Mouse (Mus musculus) hindbrain, embryonic 15.5 days (tissue): Measurements from ENCODE around the gene Nap1l5. TPM values are rescaled to one million over a fixed set of nuclear protein-coding genes. Genes with fewer than 3 reads are reported as not detected.
A peak's percentile ranks its signal among the peaks of the same experiment; 100 is the strongest.
"Not testable (repeated sequence)": the region's sequence is repeated elsewhere in the genome, so short reads cannot be mapped to it uniquely, and the experiment has no call there.

Experiments used
- ATAC-seq: fragments of 200-750 bp; cut with Nextera tagmentation; 2 replicates; pipeline ENCODE4 v1.8.0; 2017; ENCODE audit warnings: low read depth, moderate number of reproducible peaks, moderate TSS enrichment; ENCODE audit not compliant: low FRiP score
- H3K27ac ChIP-seq: fragments of 300-500 bp; sonication (generic); replicated peaks from 2 replicates; pipeline ENCODE4 v1.5.1; 2015; ENCODE audit warnings: mild to moderate bottlenecking, inconsistent platforms
- H3K27me3 ChIP-seq: fragments of 300-500 bp; sonication (generic); 2 replicates; pipeline ENCODE4 v1.6.1; 2015; ENCODE audit warnings: control low read depth, inconsistent platforms
- H3K36me3 ChIP-seq: fragments of 300-500 bp; sonication (generic); 2 replicates; pipeline ENCODE4 v1.6.1; 2015; ENCODE audit warnings: control low read depth, inconsistent platforms
- H3K4me1 ChIP-seq: fragments of 300-500 bp; sonication (generic); replicated peaks from 2 replicates; pipeline ENCODE4 v1.6.1; 2015; ENCODE audit warnings: control low read depth, inconsistent platforms
- H3K4me2 ChIP-seq: fragments of 300-500 bp; sonication (generic); 2 replicates; pipeline ENCODE4 v1.6.1; 2015; ENCODE audit warnings: moderate library complexity, mild to moderate bottlenecking, inconsistent platforms
- H3K4me3 ChIP-seq: fragments of 300-500 bp; sonication (generic); 2 replicates; pipeline ENCODE4 v1.5.1; 2015; ENCODE audit warnings: mild to moderate bottlenecking, inconsistent platforms
- H3K9ac ChIP-seq: fragments of 300-500 bp; sonication (generic); 2 replicates; pipeline ENCODE4 v1.6.1; 2015; ENCODE audit warnings: inconsistent platforms
- H3K9me3 ChIP-seq: fragments of 300-500 bp; sonication (generic); 2 replicates; pipeline ENCODE4 v1.6.1; 2016; ENCODE audit warnings: control low read depth, inconsistent platforms
- WGBS: fragments of 180-500 bp; shearing (Covaris S2); methylation state at CpG from one replicate; pipeline ENCODE4 v1.1.7; 2015; 5-methylcytosine and 5-hydroxymethylcytosine counted together
- polyA plus RNA-seq: library from polyadenylated mRNA; unstranded; fragments of >200 nt; fragmentation: Nextera tagmentation; extraction: Ambion mirVana; gene quantifications from 2 replicates; pipeline ENCODE4 v1.2.1, GENCODE M21; 2015

The Nap1l5 gene
- polyA plus RNA-seq, 1 experiment from 2014 or later = 343 TPM

GRCm38 (mm10) chr6:58903171-58903570 lies 3.7 kb downstream of the Nap1l5 start:
- Histone ChIP-seq H3K36me3 (peaks cover 13% of the 10 kb centered on the region), H3K9ac (no peak overlapping the region), H3K4me1 (peaks cover 8% of the 10 kb centered on the region; the same call in 1 of the 2 replicates), H3K27ac (peak overlapping the region; percentile 68), H3K4me3 (0 out of 2 replicates have a peak overlapping the region, but pooled peaks have one; percentile 5), H3K4me2 (peak overlapping the region; percentile 43), H3K27me3 (no peaks in the 10 kb centered on the region), H3K9me3 (peaks cover 2% of the 10 kb centered on the region; the same call in 1 of the 2 replicates)
- WGBS = 11% methylated on average over 8 of the region's 8 CpGs
- ATAC-seq = peak; percentile 89

- ATAC-seq = no peak
- Histone ChIP-seq H3K9me3 (no peaks in the 10 kb centered on the region), H3K4me2 (no peak overlapping the region), H3K4me3 (no peak overlapping the region), H3K27ac (no peak overlapping the region), H3K9ac (no peak overlapping the region), H3K36me3 (peaks cover 11% of the 10 kb centered on the region), H3K27me3 (no peaks in the 10 kb centered on the region), H3K4me1 (peaks cover 8% of the 10 kb centered on the region; the same call in 1 of the 2 replicates)
- WGBS = 94% methylated on average over 7 of the region's 7 CpGs
Measured at GRCm38 (mm10) chr6:58900536-58900935, 6.3 kb downstream of the Nap1l5 start.

GRCm38 (mm10) chr6:58899076-58899475 lies 7.8 kb downstream of the Nap1l5 start:
- H3K4me2 ChIP-seq = no peak overlapping the region
- H3K36me3 ChIP-seq = peaks cover 19% of the 10 kb centered on the region
- H3K9me3 ChIP-seq = no peaks in the 10 kb centered on the region
- no peak overlapping the region for H3K9ac ChIP-seq
- no peak overlapping the region for H3K4me3 ChIP-seq
- H3K4me1 ChIP-seq = peaks cover 6% of the 10 kb centered on the region; the same call in 1 of the 2 replicates
- no peaks in the 10 kb centered on the region for H3K27me3 ChIP-seq
- no peak for ATAC-seq
- no peak overlapping the region for H3K27ac ChIP-seq
- 96% methylated on average over 3 of the region's 3 CpGs for WGBS

GRCm38 (mm10) chr6:58896648-58897047 lies 10.2 kb downstream of the Nap1l5 start:
- Histone ChIP-seq H3K36me3 (peaks cover 30% of the 10 kb centered on the region), H3K27ac (no peak overlapping the region), H3K9me3 (no peaks in the 10 kb centered on the region), H3K9ac (no peak overlapping the region), H3K4me1 (no peaks in the 10 kb centered on the region), H3K4me3 (no peak overlapping the region), H3K27me3 (no peaks in the 10 kb centered on the region), H3K4me2 (no peak overlapping the region)
- no peak for ATAC-seq
- 83% methylated on average over 3 of the region's 3 CpGs for WGBS

GRCm38 (mm10) chr6:58894994-58895393 lies 11.9 kb downstream of the Nap1l5 start:
- Histone ChIP-seq H3K4me1 (no peaks in the 10 kb centered on the region), H3K36me3 (peaks cover 38% of the 10 kb centered on the region), H3K27ac (no peak overlapping the region), H3K9ac (no peak overlapping the region), H3K4me2 (no peak overlapping the region), H3K9me3 (no peaks in the 10 kb centered on the region), H3K27me3 (no peaks in the 10 kb centered on the region), H3K4me3 (no peak overlapping the region)
- no peak for ATAC-seq
- WGBS = 83% methylated on average over 4 of the region's 4 CpGs

GRCm38 (mm10) chr6:58893307-58893706 lies 13.6 kb downstream of the Nap1l5 start:
- no peaks in the 10 kb centered on the region for H3K9me3 ChIP-seq
- WGBS = 93% methylated on average over 6 of the region's 6 CpGs
- ATAC-seq = no peak
- H3K4me2 ChIP-seq = no peak overlapping the region
- peaks cover 48% of the 10 kb centered on the region for H3K36me3 ChIP-seq
- no peaks in the 10 kb centered on the region for H3K27me3 ChIP-seq
- no peaks in the 10 kb centered on the region for H3K4me1 ChIP-seq
- no peak overlapping the region for H3K9ac ChIP-seq
- H3K27ac ChIP-seq = no peak overlapping the region
- H3K4me3 ChIP-seq = no peak overlapping the region

- Histone ChIP-seq H3K27me3 (no peaks in the 10 kb centered on the region), H3K4me2 (no peak overlapping the region), H3K9ac (no peak overlapping the region), H3K4me3 (no peak overlapping the region), H3K36me3 (peaks cover 39% of the 10 kb centered on the region), H3K27ac (no peak overlapping the region), H3K9me3 (no peaks in the 10 kb centered on the region), H3K4me1 (no peaks in the 10 kb centered on the region)
- no peak for ATAC-seq
- WGBS = 92% methylated on average over 3 of the region's 3 CpGs
Measured at GRCm38 (mm10) chr6:58889917-58890316, 17.0 kb downstream of the Nap1l5 start.

- no peaks in the 10 kb centered on the region for H3K4me1 ChIP-seq
- no peaks in the 10 kb centered on the region for H3K9me3 ChIP-seq
- 73% methylated on average over 6 of the region's 6 CpGs for WGBS
- no peak overlapping the region for H3K4me3 ChIP-seq
- no peak overlapping the region for H3K9ac ChIP-seq
- peaks cover 12% of the 10 kb centered on the region for H3K36me3 ChIP-seq
- H3K27ac ChIP-seq = 0 out of 2 replicates have a peak overlapping the region, but pooled peaks have one; percentile 45
- no peak for ATAC-seq
- no peaks in the 10 kb centered on the region for H3K27me3 ChIP-seq
- no peak overlapping the region for H3K4me2 ChIP-seq
Measured at GRCm38 (mm10) chr6:58882271-58882670, 24.6 kb downstream of the Nap1l5 start.

GRCm38 (mm10) chr6:58881363-58881762 lies 25.5 kb downstream of the Nap1l5 start:
- H3K9ac ChIP-seq = no peak overlapping the region
- no peak for ATAC-seq
- no peaks in the 10 kb centered on the region for H3K27me3 ChIP-seq
- peaks cover 12% of the 10 kb centered on the region for H3K36me3 ChIP-seq
- no peak overlapping the region for H3K4me2 ChIP-seq
- no peak overlapping the region for H3K27ac ChIP-seq
- H3K4me3 ChIP-seq = no peak overlapping the region
- WGBS = 88% methylated on average over 3 of the region's 3 CpGs
- H3K4me1 ChIP-seq = no peaks in the 10 kb centered on the region
- H3K9me3 ChIP-seq = no peaks in the 10 kb centered on the region

- no peak for ATAC-seq
- Histone ChIP-seq H3K4me2 (no peak overlapping the region), H3K4me1 (no peaks in the 10 kb centered on the region), H3K9ac (no peak overlapping the region), H3K9me3 (no peaks in the 10 kb centered on the region), H3K27me3 (no peaks in the 10 kb centered on the region), H3K36me3 (peaks cover 12% of the 10 kb centered on the region), H3K27ac (no peak overlapping the region), H3K4me3 (no peak overlapping the region)
- 93% methylated on average over 5 of the region's 5 CpGs for WGBS
Measured at GRCm38 (mm10) chr6:58880861-58881260, 26.0 kb downstream of the Nap1l5 start.

GRCm38 (mm10) chr6:58879987-58880386 lies 26.9 kb downstream of the Nap1l5 start:
- no peak overlapping the region for H3K4me3 ChIP-seq
- no peaks in the 10 kb centered on the region for H3K4me1 ChIP-seq
- H3K36me3 ChIP-seq = peaks cover 12% of the 10 kb centered on the region
- H3K4me2 ChIP-seq = no peak overlapping the region
- H3K9me3 ChIP-seq = no peaks in the 10 kb centered on the region
- no peaks in the 10 kb centered on the region for H3K27me3 ChIP-seq
- H3K9ac ChIP-seq = no peak overlapping the region
- WGBS = 92% methylated on average over 9 of the region's 9 CpGs
- H3K27ac ChIP-seq = no peak overlapping the region
- peak; percentile 56; the same call in 1 of the 2 replicates for ATAC-seq

- Histone ChIP-seq H3K4me2 (no peak overlapping the region), H3K27ac (no peak overlapping the region), H3K9me3 (no peaks in the 10 kb centered on the region), H3K4me3 (no peak overlapping the region), H3K27me3 (no peaks in the 10 kb centered on the region), H3K4me1 (no peaks in the 10 kb centered on the region), H3K9ac (no peak overlapping the region), H3K36me3 (peaks cover 13% of the 10 kb centered on the region)
- 58% methylated on average over 4 of the region's 4 CpGs for WGBS
- ATAC-seq = peak; percentile 68
Measured at GRCm38 (mm10) chr6:58879572-58879971, 27.3 kb downstream of the Nap1l5 start.

- not testable (repeated sequence) for H3K9me3 ChIP-seq, H3K27ac ChIP-seq, ATAC-seq, H3K4me3 ChIP-seq, H3K9ac ChIP-seq, H3K4me2 ChIP-seq, H3K27me3 ChIP-seq, H3K36me3 ChIP-seq, H3K4me1 ChIP-seq
- WGBS = 96% methylated on average over 6 of the region's 6 CpGs
Measured at GRCm38 (mm10) chr6:58867858-58868257, 39.0 kb downstream of the Nap1l5 start.
